Mouse (Mus musculus) neural tube, embryonic 10.5 days (tissue): ENCODE results near the gene Olfr1412.

Source experiments
- DNase-seq: peaks from one replicate; pipeline ENCODE4 v3.0.0-alpha.2; 2017; ENCODE audit warnings: low spot score; ENCODE audit errors: extremely low spot score

Olfr1412 gene

DNA sequence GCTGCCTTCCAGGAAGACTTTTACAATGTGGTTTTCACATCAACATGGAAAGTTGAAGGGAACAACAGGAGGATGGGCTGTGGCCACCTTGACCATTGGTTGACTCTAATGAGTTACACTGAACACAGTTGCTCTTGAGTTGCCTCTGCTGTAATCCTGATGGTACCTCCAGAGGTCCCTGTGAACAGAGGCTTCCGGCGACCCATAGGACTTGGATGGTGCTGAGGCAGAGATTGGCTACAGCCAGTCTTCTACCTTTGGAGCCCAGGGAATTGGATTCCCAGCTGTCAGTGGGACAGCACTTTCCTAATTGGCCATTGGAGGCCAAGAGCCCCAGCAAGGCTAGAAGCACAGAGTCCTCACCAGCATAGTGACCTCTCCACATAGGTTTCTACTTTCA is at the start of gene Olfr1412:
Gene Olfr1412 (plus strand): TSS at position 301 of the 400 bp plus-strand sequence.
- no peak for DNase-seq

DNA sequence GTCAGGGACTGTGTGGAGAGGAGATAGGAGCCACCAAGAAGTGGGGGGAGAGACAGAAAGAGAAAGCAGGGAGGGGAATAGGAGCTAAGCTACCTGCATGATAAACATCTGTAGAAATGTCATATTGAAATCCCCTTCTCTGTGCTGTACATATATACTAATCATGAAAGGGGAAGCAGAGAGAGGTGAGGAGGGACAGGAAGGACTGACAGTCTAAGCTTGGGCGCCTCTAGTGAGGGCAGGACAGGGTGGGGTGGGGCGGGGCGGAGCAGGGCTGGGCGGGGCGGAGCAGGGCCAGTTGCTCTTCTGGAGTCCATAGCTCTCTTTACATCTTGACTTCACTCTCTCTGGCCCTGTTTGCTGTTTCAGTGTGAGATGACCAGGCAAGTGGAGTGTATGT is 48.6 kb upstream of the Olfr1412 start:
- DNase-seq, result no peak

DNA sequence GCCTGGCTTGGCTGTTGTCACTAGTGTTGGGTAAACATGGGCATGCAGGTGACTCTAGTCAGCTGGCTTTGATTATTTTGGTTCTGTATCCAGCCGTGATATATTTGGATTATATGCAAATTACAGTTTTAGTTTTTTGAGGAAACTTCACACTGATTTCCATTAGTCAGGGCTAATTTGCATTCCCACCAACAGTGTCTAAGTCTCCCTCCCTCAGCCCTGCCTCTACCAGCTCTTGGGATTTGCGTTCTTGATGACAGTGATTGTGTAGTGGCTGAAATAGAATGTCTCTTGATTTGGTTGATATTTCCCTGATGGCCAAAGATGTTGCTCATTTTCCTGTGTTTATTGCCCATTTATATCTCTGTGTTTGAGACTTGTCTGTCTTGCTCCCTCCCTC is 46.5 kb upstream of the Olfr1412 start:
- no peak for DNase-seq

DNA sequence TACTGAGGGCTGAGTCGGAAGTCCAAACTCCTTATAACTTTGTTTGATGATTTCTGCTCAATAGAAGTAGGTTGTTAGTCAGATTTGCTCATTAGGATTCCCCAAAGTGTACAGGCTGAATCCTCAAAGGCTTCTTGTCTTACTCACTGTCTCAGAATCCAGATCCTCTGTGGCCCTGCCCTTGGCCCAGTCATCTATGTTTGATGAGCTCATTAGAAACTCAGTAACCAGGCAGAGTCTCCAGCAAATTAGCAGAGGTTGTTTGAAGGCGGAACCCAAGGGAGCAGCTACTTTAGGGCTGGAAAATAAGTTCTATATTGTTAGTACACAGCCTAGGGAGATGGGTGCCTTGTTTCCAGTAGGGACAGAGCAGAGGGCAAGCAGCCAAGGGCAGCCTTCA is 39.6 kb upstream of the Olfr1412 start:
- DNase-seq, result no peak

DNA sequence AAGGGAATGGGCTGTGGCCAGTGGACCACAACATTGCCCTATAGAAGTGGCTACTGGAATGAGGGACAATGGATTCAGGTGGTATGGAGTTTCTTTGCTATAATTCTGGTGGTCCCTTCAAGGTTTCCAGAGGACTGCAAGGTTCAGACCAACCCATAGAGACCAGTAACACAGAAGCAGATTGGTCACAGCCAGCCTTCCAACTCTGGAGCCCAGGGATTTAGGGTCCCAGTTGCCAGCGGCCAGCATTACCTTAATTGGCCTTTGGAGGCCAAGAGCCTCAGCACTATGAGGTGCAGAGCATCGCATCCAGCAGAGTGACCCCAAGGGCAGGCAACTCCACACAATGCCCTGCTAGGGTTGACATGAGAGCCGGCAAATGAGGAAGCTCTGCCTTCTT is 14.6 kb upstream of the Olfr1412 start, which contains the start of gene Olfr1413:
Gene Olfr1413 (plus strand): TSS at position 301 of the 400 bp plus-strand sequence.
- no peak for DNase-seq

DNA sequence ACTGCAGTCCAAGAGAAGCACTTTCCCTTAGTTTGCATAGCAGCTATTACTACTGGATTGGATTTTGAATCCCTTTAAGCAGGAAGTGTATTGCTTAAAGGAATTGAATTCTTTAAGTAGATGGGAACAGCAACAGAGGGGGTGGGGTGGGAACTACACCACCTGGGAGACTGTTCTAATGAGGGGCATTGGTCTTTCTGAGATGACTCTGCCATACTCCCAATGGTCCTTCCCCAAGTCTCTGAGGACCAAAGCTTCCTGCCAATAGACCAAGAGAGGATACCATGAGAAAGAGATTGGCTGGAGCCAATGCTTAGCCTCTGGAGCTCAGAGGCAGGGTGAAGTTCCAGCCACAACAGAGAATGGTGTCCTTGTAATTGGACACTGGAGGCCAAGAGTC is 8.5 kb downstream of the Olfr1412 start, which contains the start of gene Olfr1411:
Gene Olfr1411 (plus strand): TSS at position 301 of the 400 bp plus-strand sequence.
- DNase-seq, result no peak

DNA sequence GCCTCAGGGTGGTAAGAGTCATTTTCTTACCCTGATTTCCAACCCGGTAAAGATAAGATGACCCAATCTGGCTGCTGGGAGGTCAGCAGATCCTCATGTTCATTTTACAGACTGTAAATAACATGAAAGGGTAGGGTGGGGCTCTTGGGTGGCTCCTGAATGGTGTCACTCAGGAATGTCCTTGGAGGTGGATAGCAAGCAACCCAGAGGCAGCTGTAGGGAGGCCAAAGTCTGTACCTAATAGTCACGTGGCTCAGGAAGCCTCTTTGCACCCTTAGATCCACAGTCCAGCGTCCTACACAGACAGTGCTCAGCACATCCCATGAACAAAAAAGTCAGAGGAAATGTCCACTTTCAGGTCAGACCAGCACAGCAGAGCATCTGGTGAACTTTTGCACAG is 10.4 kb downstream of the Olfr1412 start:
- no peak for DNase-seq

DNA sequence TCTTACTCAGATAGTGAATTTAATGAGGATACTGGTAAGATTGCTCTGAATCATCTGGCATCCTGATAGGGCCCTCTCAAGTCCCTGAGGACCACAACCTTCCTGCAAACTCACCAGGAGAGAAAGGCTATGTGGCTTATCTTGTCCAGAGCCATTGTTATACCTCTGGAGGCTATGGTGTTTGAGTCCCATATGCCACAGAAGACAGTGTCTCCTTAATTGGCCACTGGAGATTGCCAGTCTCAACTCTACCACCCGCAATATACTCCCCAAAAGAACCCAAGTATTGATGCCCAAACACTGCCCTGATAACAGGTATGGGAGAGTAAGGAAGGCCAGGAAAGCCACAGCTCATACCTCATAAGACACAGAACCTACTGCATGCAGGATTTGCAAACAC is 19.9 kb downstream of the Olfr1412 start, which contains the start of gene Olfr1410:
Gene Olfr1410 (plus strand): TSS at position 301 of the 400 bp plus-strand sequence.
- DNase-seq, result no peak

DNA sequence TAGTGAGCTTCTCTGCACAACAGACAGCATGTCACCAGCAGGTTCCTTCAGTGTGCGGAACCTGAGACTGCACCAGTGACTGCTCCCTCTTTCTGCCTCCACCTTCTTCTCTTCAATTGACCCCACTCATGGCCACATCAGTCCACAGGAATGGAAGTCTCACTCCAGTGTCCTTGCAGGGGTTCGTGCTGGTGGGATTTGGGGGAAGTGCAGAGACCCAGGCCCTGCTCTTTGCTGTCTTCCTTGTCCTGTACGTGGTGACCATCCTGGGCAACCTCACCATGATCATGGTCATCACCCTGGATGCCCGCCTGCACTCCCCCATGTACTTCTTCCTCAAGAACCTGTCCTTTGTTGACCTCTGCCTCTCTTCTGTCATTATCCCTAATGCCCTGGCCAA is 22.1 kb downstream of the Olfr1412 start:
- no peak for DNase-seq

DNA sequence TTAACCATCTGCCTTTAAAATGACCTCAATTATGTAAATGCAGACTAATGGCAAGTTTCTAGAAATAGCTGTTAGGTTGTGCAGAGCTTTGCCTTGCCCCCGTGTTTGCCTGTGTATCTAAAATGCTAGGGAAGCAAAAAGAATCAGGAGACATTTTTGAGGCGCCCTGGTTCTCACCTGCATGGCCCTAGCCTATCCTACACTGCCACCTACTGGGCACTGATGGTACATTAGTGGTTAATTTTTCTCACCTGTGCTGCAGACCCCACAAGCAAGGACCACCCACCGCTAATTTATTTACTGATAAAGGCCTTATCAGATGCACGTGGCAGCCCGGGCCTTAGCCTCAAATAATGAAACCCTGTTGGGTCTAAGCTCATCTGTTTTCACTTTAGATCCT is 25.4 kb downstream of the Olfr1412 start:
- DNase-seq, result peak; percentile 57

DNA sequence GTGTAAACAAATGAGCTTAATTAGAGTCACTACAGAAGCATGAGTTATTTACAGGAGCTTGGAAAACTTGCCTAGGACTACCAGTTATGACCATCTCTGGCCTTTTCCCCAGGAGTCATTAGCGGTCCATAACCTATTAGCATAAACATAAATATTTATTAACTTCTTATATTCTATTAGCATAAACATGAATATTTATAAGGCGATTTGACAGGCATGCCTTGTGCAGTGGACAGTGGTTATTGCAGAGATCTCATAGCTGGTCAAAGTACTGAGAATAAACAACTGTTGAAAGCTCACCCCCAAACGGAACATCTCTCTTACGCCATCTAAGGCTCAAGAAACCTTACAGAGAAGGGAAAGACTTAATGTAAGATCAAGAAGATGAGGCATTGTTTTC is 27.6 kb downstream of the Olfr1412 start:
- DNase-seq, result no peak

DNA sequence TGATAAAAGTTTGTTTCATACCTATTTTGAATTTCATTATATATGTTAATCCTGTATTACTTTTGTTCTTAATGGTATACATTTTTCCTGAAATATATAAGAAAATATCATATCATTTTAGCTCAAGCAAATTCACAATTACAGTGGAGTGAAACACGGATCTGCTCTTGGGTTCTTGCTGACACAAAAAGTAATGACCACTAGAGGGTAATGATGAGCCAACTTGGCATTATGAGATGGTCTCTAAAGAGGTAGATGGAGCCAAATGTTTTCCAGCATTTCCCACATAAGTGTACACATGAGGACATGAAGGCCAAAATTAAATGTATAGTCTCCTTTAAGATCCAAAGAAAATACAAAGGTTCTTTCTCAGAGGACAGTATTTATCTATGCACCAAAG is 28.9 kb downstream of the Olfr1412 start:
- DNase-seq, result peak; percentile 2

DNA sequence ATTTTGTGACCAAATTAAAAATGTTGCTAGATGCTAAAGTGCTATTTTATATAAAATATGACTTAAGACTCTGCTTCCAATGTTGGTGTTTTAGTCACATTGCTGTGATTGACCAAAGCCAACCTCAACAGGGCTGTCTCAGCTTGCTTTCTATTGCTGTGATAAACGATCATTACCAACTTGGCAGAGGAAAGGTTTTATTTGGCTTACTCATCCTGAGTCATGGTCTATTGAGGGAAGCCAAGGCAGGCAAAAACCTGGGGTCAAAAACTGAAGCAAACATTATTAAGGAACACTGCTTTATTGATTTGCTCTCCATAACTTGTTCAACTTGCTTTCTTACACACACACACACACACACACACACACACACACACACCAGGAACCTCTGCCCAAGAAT is 30.5 kb downstream of the Olfr1412 start:
- no peak for DNase-seq

DNA sequence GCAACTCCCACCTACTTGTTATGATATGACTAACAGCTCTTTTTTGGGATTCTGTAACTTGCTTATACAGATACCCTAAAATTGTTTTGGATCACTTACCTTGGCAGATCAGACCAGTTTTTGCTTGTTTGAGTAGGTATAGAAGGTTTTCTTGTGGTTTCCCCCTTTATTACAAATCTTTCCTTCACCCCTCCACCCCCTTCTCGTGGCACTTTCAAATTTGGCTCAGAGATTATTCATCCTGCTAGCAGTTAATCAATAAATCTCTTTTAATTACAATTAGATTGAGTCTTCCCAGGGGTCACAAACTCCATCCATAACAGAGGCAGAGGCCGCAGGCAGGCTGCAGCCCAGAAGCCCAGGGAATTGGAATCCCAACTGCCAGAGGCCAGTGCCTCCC is 31.9 kb downstream of the Olfr1412 start, which contains the start of gene Olfr12:
Gene Olfr12 (plus strand): TSS at position 301 of the 400 bp plus-strand sequence.
- DNase-seq, result no peak

DNA sequence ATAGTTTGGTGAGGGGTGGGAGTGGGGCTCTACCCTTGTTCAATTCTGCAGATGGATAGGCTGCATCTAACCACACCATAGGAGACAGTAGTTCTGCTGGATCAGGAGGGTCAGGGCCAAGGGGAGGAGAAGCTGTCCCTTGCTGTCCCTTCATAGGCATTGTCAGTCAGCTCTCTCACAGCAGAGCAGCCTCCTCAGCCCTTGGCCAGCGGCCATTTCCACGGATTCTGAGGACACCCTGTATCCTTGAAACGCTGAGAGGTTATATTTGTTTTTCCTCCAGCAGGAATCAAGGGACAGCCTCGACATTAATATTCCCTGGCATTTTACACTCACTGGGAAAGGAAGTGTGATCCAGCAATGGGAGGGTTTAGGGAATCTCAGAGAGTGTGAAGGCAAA is 32.8 kb downstream of the Olfr1412 start:
- DNase-seq, result no peak

DNA sequence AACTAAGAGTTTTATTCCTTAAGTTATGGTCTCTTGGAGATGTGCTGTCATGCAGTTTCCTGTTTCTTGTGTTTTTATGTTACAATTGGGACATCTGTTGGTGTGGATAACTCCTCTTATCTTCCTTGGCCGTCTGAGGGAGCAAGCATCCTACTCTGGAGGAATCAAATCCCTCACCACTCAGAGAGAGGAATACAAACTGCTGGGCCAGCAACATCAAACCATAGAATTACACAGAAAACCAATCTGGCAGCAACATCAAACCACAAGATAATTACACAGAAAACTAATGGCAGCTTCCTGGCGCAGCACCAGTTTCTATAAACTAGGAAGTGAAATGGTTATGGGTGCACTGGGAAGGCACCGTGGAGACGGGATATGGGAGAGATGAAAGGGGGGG is 42.6 kb downstream of the Olfr1412 start:
- no peak for DNase-seq

DNA sequence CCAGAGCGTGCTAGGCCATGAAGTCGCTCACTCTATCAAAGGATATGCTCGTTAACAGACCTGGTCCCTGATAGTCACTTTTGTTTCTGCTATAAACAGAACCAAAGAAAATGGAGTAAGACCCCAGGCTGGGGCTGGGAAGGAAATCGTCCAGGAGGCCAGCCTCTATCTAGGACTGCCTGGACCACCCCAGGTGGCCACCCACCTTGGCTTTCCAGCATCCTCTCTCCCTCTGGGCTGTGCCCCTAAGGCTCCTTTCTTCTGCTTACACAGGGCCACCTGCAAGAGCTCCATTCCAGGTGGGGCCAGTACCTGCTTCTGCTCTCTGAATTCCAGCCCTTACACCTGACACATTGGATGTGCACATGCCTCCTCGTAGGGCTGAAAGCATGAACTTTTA is 46.6 kb downstream of the Olfr1412 start:
- DNase-seq, result no peak

DNA sequence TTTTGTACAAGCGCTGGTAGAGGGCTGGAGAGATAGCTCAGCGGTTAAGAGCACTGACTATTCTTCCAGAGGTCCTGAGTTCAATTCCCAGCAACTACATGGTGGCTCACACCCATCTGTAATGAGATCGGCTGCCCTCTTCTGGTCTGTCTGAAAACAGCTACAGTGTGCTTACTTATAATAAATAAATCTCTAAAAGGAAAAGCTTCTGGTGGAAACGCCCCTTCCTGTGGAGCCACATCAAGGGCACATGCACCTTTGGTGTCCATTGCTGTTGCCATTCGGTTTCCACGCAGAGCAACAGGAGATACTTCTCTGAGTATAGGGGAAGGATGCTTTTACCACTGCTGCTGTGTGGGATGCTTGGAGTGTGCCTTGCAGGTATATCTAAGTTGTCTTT is 47.4 kb downstream of the Olfr1412 start:
- no peak for DNase-seq

DNA sequence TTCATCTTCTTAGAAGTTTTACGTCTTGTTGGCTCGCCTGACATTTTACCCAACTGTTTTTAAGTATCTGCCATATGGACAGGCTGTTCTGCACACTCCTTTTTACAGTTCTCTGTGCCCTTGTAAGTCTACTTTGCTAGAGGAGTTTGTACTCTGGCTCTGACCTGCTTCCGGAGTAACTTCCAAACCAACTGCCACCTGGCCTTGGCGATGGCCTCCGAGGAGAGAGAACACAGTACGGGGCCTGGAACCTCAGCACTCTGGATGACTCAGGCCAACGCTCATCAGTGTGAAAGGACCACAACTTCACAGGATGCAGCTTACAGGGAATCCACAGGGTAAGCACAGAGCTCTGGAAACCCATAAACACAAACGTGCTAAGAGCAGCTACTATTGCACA is 48.1 kb downstream of the Olfr1412 start:
- no peak for DNase-seq

DNA sequence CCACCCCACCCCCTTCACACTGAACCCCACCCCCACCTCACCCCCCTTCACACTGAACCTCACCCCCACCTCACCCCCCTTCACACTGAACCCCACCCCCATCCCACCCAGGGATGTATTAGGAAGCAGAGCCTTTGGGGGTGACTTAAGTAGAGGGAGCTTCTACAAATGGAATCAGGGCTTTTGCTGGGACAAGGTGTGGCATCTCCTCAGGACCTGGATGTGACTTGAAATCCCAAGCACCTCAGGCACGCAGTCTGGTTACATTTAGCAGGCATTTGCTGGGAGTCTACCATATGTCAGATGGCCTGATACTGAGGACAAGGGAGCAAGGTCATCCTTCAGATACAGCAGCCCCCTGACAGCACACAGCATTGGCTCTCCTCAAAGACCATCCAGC is 49.0 kb downstream of the Olfr1412 start:
- no peak for DNase-seq

DNA sequence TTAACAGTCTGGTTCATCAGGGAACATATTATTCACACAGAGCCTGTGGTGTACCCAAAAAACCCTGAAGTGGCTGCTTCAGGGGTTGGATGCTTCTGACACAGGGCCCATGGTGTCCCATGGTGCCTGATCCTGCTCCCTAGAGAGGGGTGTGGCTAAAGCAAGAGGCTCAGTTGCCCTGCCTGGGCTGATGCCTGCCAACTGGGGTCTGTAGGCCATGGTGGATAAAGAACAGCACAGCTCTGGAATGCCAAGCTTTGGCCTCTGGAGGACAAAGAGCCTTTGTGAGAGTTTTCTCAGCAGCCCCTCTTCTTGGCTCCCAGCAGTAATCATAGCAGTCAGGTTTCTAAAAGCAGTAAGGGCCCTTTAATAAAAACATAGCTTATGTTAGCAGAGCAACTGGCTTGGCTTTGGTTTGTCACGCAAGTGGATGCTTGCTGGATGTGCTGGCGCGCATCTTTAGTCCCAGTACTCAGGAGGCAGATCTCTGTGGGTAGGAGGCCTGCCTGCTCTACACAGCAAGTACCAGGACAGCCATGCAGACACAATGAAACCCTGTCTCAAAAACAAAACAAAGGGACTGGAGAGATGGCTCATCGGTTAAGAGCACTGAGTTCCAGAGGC is 49.5 kb downstream of the Olfr1412 start:
- no peak for DNase-seq

DNA sequence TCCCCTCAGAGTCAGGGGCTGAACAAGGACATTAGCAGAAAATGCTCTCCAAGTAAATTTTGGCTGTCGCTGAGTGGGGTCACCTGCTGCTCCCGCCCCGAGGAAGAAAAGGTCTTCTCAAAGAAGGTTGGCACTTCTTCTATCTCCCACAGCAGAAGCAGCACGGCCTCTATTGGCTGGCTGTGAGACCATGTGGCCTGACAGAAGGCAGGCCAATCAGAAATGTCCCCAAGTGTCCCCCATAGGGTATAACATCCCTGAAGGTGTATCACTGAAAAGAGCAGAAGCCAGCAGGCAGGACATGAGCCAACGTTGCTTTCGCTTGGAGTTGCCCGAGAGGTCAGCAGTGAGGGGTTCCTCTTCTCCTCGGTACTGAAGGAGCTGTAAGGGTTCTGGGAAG is 50.4 kb downstream of the Olfr1412 start:
- DNase-seq, result no peak

DNA sequence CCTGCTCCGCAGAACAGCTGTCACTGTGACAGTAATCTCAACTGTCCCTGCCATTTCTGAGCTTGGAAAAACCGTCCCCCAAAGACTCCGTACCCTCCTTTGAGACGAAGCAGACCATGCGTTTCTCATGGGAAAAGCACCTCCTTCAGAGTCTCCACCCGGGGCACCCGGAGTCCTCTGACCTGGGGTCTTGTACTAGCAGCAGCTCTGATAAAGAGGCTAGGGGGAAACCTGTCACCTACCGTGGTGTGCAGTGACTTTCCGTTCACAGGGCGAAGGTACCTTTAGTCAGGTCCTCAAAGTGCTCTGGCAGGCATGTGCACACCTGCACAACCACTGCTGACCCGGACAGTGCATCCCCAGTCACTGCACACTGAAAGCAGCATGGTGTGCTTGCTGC is 51.1 kb downstream of the Olfr1412 start:
- DNase-seq, result no peak
